ENCODE assay signal across 27 mouse cellular contexts in genomic region chr13:100698866-100699265, GRCm38 (mm10). TPM values are rescaled to one million over a fixed set of nuclear protein-coding genes. Genes with fewer than 3 reads are reported as not detected.
"Had no signal": no experiment of that assay in that cellular context is flagged by ENCODE, and none has a peak within 500 bp of the region (broad histone marks: within the 10 kb centered on the region; RNA-seq: fewer than 3 reads in every experiment).

No protein-coding gene starts in this region.

- H3K9me3 ChIP-seq: embryonic facial prominence, embryonic 10.5 days; embryonic facial prominence, embryonic 12.5 days; embryonic facial prominence, embryonic 13.5 days; embryonic facial prominence, embryonic 15.5 days; forebrain, embryonic 10.5 days; forebrain, embryonic 12.5 days; forebrain, embryonic 13.5 days; forebrain, embryonic 15.5 days; heart, embryonic 10.5 days; heart, embryonic 12.5 days had no signal

- DNase-seq: cerebellum, adult 2 months; cerebellum, adult 8-10 months; cerebellum, adult 9-10 months; cerebellum, postnatal 10 days; cerebellum, postnatal 14 days; cerebellum, postnatal 25 days; cerebellum, postnatal 36 days; embryo, embryonic 11 days; forebrain, postnatal 0 days; gastrocnemius, postnatal 14 days; gastrocnemius, postnatal 25 days; gastrocnemius, postnatal 36 days; heart, adult 18-20 months; heart, adult 2 months had no signal

- H3K27ac ChIP-seq: embryonic facial prominence, embryonic 10.5 days; embryonic facial prominence, embryonic 12.5 days; embryonic facial prominence, embryonic 13.5 days; embryonic facial prominence, embryonic 15.5 days; forebrain, embryonic 10.5 days; forebrain, embryonic 12.5 days; forebrain, embryonic 13.5 days; forebrain, embryonic 15.5 days; heart, adult 2 months; heart, embryonic 10.5 days had no signal

- H3K4me3 ChIP-seq: embryonic facial prominence, embryonic 10.5 days; embryonic facial prominence, embryonic 12.5 days; embryonic facial prominence, embryonic 13.5 days; embryonic facial prominence, embryonic 15.5 days; erythroblast, embryonic 14.5 days; forebrain, embryonic 10.5 days; forebrain, embryonic 12.5 days; forebrain, embryonic 13.5 days; forebrain, embryonic 15.5 days; heart, adult 2 months; heart, embryonic 10.5 days; heart, embryonic 12.5 days had no signal

- H3K4me1 ChIP-seq: embryonic facial prominence, embryonic 10.5 days; embryonic facial prominence, embryonic 12.5 days; embryonic facial prominence, embryonic 13.5 days; embryonic facial prominence, embryonic 15.5 days; forebrain, embryonic 10.5 days; forebrain, embryonic 12.5 days; forebrain, embryonic 13.5 days; forebrain, embryonic 15.5 days; heart, embryonic 10.5 days; heart, embryonic 12.5 days had no signal

- H3K4me2 ChIP-seq: embryonic facial prominence, embryonic 12.5 days; embryonic facial prominence, embryonic 13.5 days; embryonic facial prominence, embryonic 15.5 days; forebrain, embryonic 12.5 days; forebrain, embryonic 13.5 days; forebrain, embryonic 15.5 days; heart, embryonic 11.5 days; heart, embryonic 12.5 days had no signal

- H3K27me3 ChIP-seq: embryonic facial prominence, embryonic 12.5 days; embryonic facial prominence, embryonic 13.5 days; embryonic facial prominence, embryonic 15.5 days; forebrain, embryonic 12.5 days; forebrain, embryonic 13.5 days; forebrain, embryonic 15.5 days; heart, embryonic 12.5 days had no signal

- ATAC-seq: forebrain, embryonic 13.5 days; forebrain, embryonic 15.5 days; forebrain, embryonic 16.5 days; forebrain, postnatal 0 days had no signal

- H3K9ac ChIP-seq: embryonic facial prominence, embryonic 12.5 days; embryonic facial prominence, embryonic 13.5 days; embryonic facial prominence, embryonic 15.5 days; forebrain, embryonic 12.5 days; forebrain, embryonic 13.5 days; forebrain, embryonic 15.5 days; forebrain, postnatal 0 days; heart, embryonic 12.5 days had no signal

RNA-seq across cellular contexts. Expression of gene Ccdc125, which starts 29.3 kb away (rescaled TPM):
- polyA plus RNA-seq: erythroblast, embryonic 14.5 days had no signal
